ENCODE assay signal across 15 mouse cellular contexts in genomic region chr19:38421436-38421835, GRCm38 (mm10). TPM values are rescaled to one million over a fixed set of nuclear protein-coding genes. Genes with fewer than 3 reads are reported as not detected.
DNase-seq lines count a peak whose midpoint lies in the region.
"Had no signal": no experiment of that assay in that cellular context is flagged by ENCODE, and none has a peak within 500 bp of the region (broad histone marks: within the 10 kb centered on the region; RNA-seq: fewer than 3 reads in every experiment).

No protein-coding gene starts in this region.

- peak; percentile 27 to 71 for DNase-seq in adrenal gland, adult (ENCODE audit: inconsistent age in 2 of 2, low spot score in 1 of 2)
- DNase-seq in adrenal gland, adult 8-10 months = no peak
- peak; percentile 19 for DNase-seq in lung, postnatal 10 days
- no peak for DNase-seq in lung, postnatal 14 days
- peak; percentile 34 for DNase-seq in WW6 (ENCODE audit: low read depth, low spot score)
- peak; percentile 31 for DNase-seq in retina, embryonic 14.5 days (ENCODE audit: low spot score)
- DNase-seq in cerebellum, adult 11-12 months = no peak
- no peak for DNase-seq in spleen, postnatal 4 days (ENCODE audit: low spot score in 2 of 2)
- DNase-seq: B cell, adult 2 months; heart, postnatal 36 days; kidney, adult 11 months; layer of hippocampus, adult 9-11 months; lung, adult 2 months; right cerebral cortex, postnatal 14 days had no signal

RNA-seq across cellular contexts. Expression of gene Slc35g1, which starts 25.7 kb away (rescaled TPM):
- 10 to 100 TPM; 19.6 to 37.8 (median 29.9) TPM for total RNA-seq in adrenal gland, adult 8-10 months (2022)

RNA-seq across cellular contexts. Expression of gene Plce1, which starts 59.5 kb away (rescaled TPM):
- 10 to 100 TPM in 1 of 4 experiments, 1 to 10 TPM in 3; 5.2 to 10.2 (median 6.5) TPM for total RNA-seq in adrenal gland, adult 8-10 months (2022)
- total RNA-seq: common myeloid progenitor, adult 5-6 weeks had no signal

Comparison
In these comparisons a context has a peak if more than half of its experiments do, and no peak if none do; other contexts are left out.
1. DNase-seq: peak in adrenal gland, adult (2 of 2), lung, postnatal 10 days (single experiment), WW6 (single experiment) and retina, embryonic 14.5 days (single experiment); none in adrenal gland, adult 8-10 months (single experiment), lung, postnatal 14 days (single experiment), cerebellum, adult 11-12 months (single experiment) and spleen, postnatal 4 days (0 of 2).